Mouse (Mus musculus): ENCODE data around the gene Cpne1. TPM values are rescaled to one million over a fixed set of nuclear protein-coding genes. Genes with fewer than 3 reads are reported as not detected.
A peak's percentile ranks its signal among the peaks of the same experiment; 100 is the strongest.

The Cpne1 gene
- polyA plus RNA-seq, 1 experiment from 2014 or later = 22.1 TPM

- Histone ChIP-seq H3K4me2 (ENCODE audit: low read length) (no peak overlapping the region), H3K9me3 (ENCODE audit: control insufficient read depth, low read length) (no peaks in the 10 kb centered on the region), H3K27ac (replicated peaks in 1 of 2; ENCODE audit: control insufficient read depth in 1 of 2, insufficient read depth in 1 of 2, low read depth in 2 of 2, low read length in 2 of 2) (no peak overlapping the region), H3K4me1 (ENCODE audit: control insufficient read depth in 2 of 2, insufficient read depth in 2 of 2, low read length in 2 of 2) (peaks cover 11 to 19% of the 10 kb centered on the region in 2 experiments; a peak in 3 of 4 replicates), H3K27me3 (ENCODE audit: control insufficient read depth, insufficient read depth, low read length) (no peaks in the 10 kb centered on the region), H3K36me3 (ENCODE audit: control insufficient read depth, insufficient read depth, low read length) (peaks cover 48% of the 10 kb centered on the region), H3K4me3 (ENCODE audit: control insufficient read depth in 1 of 2, insufficient read depth in 1 of 2, low read depth in 1 of 2, low read length in 2 of 2) (no peak overlapping the region), H3K9ac (ENCODE audit: low read length) (no peak overlapping the region)
- 78% methylated on average over 8 of the region's 8 CpGs for WGBS
- ATAC-seq (ENCODE audit: insufficient number of reproducible peaks, insufficient read depth, low FRiP score, low read depth) = no peak
Observed at GRCm38 (mm10) chr2:156079183-156079560, 32.6 kb downstream of the Cpne1 start.

DNA sequence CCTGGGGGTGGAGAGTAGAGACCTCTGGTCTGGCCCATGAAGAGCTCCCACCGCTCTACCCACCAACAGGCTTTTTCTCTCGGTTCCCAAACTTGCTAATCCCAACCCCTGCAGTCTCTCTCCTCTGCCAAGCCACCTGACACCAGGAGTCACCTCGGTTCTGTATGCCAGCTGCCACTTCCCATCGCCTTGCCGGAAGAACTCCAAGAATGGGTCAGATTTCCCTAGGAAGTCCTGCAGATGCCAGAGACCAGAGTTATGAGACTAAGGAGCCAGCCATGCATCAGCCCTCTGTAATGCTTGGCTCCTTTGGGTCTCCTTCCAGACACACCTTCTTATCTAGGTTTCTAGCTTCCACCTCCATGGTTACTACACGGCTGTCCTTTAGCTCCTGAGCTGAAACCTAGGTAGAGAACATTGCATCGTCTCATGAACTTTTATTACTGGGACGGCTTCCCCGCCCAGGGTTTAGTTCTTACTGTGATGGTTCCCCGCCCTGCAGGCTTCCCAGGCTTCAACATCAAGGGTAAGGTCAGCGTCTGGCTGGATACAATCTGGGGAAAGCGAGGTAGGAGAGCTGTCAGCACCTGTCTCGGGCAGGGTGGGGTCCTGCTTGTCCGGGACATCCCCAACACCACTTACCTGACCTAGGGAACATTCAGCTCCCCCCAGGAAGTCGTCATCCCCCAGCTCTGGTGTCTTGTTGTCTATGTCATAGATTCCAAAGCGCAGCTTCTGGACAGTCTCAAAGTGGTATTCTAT lies 33.2 kb downstream of the Cpne1 start:
- Histone ChIP-seq H3K36me3 (ENCODE audit: control insufficient read depth, insufficient read depth, low read length) (peaks cover 54% of the 10 kb centered on the region), H3K4me1 (ENCODE audit: control insufficient read depth in 2 of 2, insufficient read depth in 2 of 2, low read length in 2 of 2) (peaks cover 11 to 19% of the 10 kb centered on the region in 2 experiments; a peak in 3 of 4 replicates), H3K4me3 (ENCODE audit: control insufficient read depth in 1 of 2, insufficient read depth in 1 of 2, low read depth in 1 of 2, low read length in 2 of 2) (no peak overlapping the region), H3K27ac (replicated peaks in 1 of 2; ENCODE audit: control insufficient read depth in 1 of 2, insufficient read depth in 1 of 2, low read depth in 2 of 2, low read length in 2 of 2) (no peak overlapping the region), H3K9me3 (ENCODE audit: control insufficient read depth, low read length) (no peaks in the 10 kb centered on the region), H3K4me2 (ENCODE audit: low read length) (no peak overlapping the region), H3K9ac (ENCODE audit: low read length) (no peak overlapping the region), H3K27me3 (ENCODE audit: control insufficient read depth, insufficient read depth, low read length) (no peaks in the 10 kb centered on the region)
- ATAC-seq (ENCODE audit: insufficient number of reproducible peaks, insufficient read depth, low FRiP score, low read depth) = no peak
- 86% methylated on average over 16 of the region's 16 CpGs for WGBS

- Histone ChIP-seq H3K27me3 (ENCODE audit: control insufficient read depth, insufficient read depth, low read length) (no peaks in the 10 kb centered on the region), H3K27ac (replicated peaks in 1 of 2; ENCODE audit: control insufficient read depth in 1 of 2, insufficient read depth in 1 of 2, low read depth in 2 of 2, low read length in 2 of 2) (no peak overlapping the region), H3K4me2 (ENCODE audit: low read length) (no peak overlapping the region), H3K4me1 (ENCODE audit: control insufficient read depth in 2 of 2, insufficient read depth in 2 of 2, low read length in 2 of 2) (peaks cover 11 to 16% of the 10 kb centered on the region in 2 experiments; a peak in 3 of 4 replicates), H3K36me3 (ENCODE audit: control insufficient read depth, insufficient read depth, low read length) (peaks cover 65% of the 10 kb centered on the region), H3K9ac (ENCODE audit: low read length) (no peak overlapping the region), H3K4me3 (ENCODE audit: control insufficient read depth in 1 of 2, insufficient read depth in 1 of 2, low read depth in 1 of 2, low read length in 2 of 2) (no peak overlapping the region), H3K9me3 (ENCODE audit: control insufficient read depth, low read length) (no peaks in the 10 kb centered on the region)
- WGBS = 85% methylated on average over 7 of the region's 7 CpGs
- no peak for ATAC-seq (ENCODE audit: insufficient number of reproducible peaks, insufficient read depth, low FRiP score, low read depth)
Observed at GRCm38 (mm10) chr2:156077461-156077860, 34.3 kb downstream of the Cpne1 start.

DNA sequence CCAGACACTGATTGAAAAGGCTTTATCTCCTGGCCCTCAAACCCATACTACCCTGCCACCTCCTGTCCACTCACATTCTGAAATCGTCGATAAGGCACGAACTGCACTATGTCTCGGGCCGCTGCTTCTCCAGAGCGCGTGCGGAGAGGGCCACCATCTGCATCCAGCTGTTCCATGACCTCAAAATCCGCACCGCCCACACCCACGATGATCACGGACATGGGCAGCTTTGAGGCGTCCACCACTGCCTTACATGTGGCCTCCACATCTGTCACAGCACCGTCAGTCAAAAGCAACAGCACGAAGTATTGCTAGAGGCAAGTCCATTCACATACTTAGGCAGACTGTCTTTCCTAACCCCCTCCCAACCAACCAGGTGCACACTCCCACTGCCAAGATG lies 38.0 kb downstream of the Cpne1 start:
- H3K36me3 ChIP-seq (ENCODE audit: control insufficient read depth, insufficient read depth, low read length) = peaks cover 97% of the 10 kb centered on the region
- H3K4me3 ChIP-seq (ENCODE audit: control insufficient read depth in 1 of 2, insufficient read depth in 1 of 2, low read depth in 1 of 2, low read length in 2 of 2) = no peak overlapping the region
- 94% methylated on average over 15 of the region's 15 CpGs for WGBS
- no peaks in the 10 kb centered on the region for H3K27me3 ChIP-seq (ENCODE audit: control insufficient read depth, insufficient read depth, low read length)
- no peaks in the 10 kb centered on the region for H3K4me1 ChIP-seq (ENCODE audit: control insufficient read depth in 2 of 2, insufficient read depth in 2 of 2, low read length in 2 of 2)
- no peak for ATAC-seq (ENCODE audit: insufficient number of reproducible peaks, insufficient read depth, low FRiP score, low read depth)
- no peak overlapping the region for H3K9ac ChIP-seq (ENCODE audit: low read length)
- H3K9me3 ChIP-seq (ENCODE audit: control insufficient read depth, low read length) = peaks cover 2% of the 10 kb centered on the region; the same call in 1 of the 2 replicates
- no peak overlapping the region for H3K4me2 ChIP-seq (ENCODE audit: low read length)
- H3K27ac ChIP-seq (replicated peaks in 1 of 2; ENCODE audit: control insufficient read depth in 1 of 2, insufficient read depth in 1 of 2, low read depth in 2 of 2, low read length in 2 of 2) = no peak overlapping the region

DNA sequence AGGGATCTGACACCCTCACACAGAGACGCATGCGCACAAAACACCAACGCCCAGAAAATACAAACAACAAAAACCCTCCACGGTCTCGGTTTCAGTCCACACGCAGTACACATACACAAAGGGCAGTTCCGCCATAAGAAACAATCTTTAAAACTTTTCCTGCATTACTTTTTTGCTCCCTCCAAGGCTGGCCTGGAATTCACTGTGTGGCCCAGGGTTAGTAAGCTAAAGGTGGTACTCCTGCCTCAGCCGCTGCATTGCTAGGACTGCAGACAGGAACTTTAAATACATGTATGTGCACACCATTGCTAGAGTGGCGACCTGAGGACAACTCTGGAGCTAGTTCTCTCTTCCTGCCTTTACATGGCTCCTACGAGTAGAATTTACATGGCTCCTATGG lies 40.5 kb downstream of the Cpne1 start:
- Histone ChIP-seq H3K4me1 (ENCODE audit: control insufficient read depth in 2 of 2, insufficient read depth in 2 of 2, low read length in 2 of 2) (no peaks in the 10 kb centered on the region), H3K9me3 (ENCODE audit: control insufficient read depth, low read length) (peaks cover 3% of the 10 kb centered on the region; the same call in 1 of the 2 replicates), H3K36me3 (ENCODE audit: control insufficient read depth, insufficient read depth, low read length) (peaks cover 75% of the 10 kb centered on the region), H3K27ac (replicated peaks in 1 of 2; ENCODE audit: control insufficient read depth in 1 of 2, insufficient read depth in 1 of 2, low read depth in 2 of 2, low read length in 2 of 2) (no peak overlapping the region), H3K9ac (ENCODE audit: low read length) (no peak overlapping the region), H3K27me3 (ENCODE audit: control insufficient read depth, insufficient read depth, low read length) (no peaks in the 10 kb centered on the region), H3K4me3 (ENCODE audit: control insufficient read depth in 1 of 2, insufficient read depth in 1 of 2, low read depth in 1 of 2, low read length in 2 of 2) (no peak overlapping the region), H3K4me2 (ENCODE audit: low read length) (no peak overlapping the region)
- WGBS = 97% methylated on average over 10 of the region's 10 CpGs
- no peak for ATAC-seq (ENCODE audit: insufficient number of reproducible peaks, insufficient read depth, low FRiP score, low read depth)

DNA sequence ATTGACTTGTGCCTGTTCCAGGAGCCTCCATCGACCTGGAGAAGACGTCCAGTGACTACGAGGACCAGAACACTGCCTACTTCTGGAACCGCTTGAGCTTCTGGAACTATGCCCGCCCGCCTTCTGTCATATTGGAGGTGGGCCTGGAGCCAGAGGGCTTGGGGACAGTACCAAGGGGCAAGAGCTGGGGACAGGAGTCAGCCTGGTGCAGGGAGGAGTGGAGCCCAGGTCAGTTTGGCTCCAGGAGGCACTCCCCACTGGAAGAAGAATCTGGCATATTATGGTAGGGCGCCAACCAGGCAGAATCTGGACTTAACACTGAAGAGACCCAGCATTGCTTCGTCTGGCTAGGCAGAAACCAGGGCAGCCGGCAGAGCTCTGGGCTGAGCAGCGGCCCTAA lies 43.8 kb downstream of the Cpne1 start:
- peaks cover 3% of the 10 kb centered on the region; the same call in 1 of the 2 replicates for H3K9me3 ChIP-seq (ENCODE audit: control insufficient read depth, low read length)
- H3K27me3 ChIP-seq (ENCODE audit: control insufficient read depth, insufficient read depth, low read length) = no peaks in the 10 kb centered on the region
- H3K4me1 ChIP-seq (ENCODE audit: control insufficient read depth in 2 of 2, insufficient read depth in 2 of 2, low read length in 2 of 2) = peaks cover 2 to 6% of the 10 kb centered on the region in 2 experiments; a peak in 3 of 4 replicates
- H3K4me3 ChIP-seq (ENCODE audit: control insufficient read depth in 1 of 2, insufficient read depth in 1 of 2, low read depth in 1 of 2, low read length in 2 of 2) = no peak overlapping the region
- no peak for ATAC-seq (ENCODE audit: insufficient number of reproducible peaks, insufficient read depth, low FRiP score, low read depth)
- no peak overlapping the region for H3K27ac ChIP-seq (replicated peaks in 1 of 2; ENCODE audit: control insufficient read depth in 1 of 2, insufficient read depth in 1 of 2, low read depth in 2 of 2, low read length in 2 of 2)
- 88% methylated on average over 10 of the region's 10 CpGs for WGBS
- no peak overlapping the region for H3K9ac ChIP-seq (ENCODE audit: low read length)
- H3K4me2 ChIP-seq (ENCODE audit: low read length) = no peak overlapping the region
- H3K36me3 ChIP-seq (ENCODE audit: control insufficient read depth, insufficient read depth, low read length) = peaks cover 41% of the 10 kb centered on the region

- Histone ChIP-seq H3K27me3 (ENCODE audit: control insufficient read depth, insufficient read depth, low read length) (no peaks in the 10 kb centered on the region), H3K27ac (replicated peaks in 1 of 2; ENCODE audit: control insufficient read depth in 1 of 2, insufficient read depth in 1 of 2, low read depth in 2 of 2, low read length in 2 of 2) (no peak overlapping the region)
Observed at GRCm38 (mm10) chr2:156066126-156066525, 45.6 kb downstream of the Cpne1 start.

More at GRCm38 (mm10) chr2:156066126-156066525, 45.6 kb downstream of the Cpne1 start:
- peak overlapping the region; percentile 97 for H3K4me2 ChIP-seq (ENCODE audit: low read length)
- peak; percentile 4; the same call in 1 of the 2 replicates for ATAC-seq (ENCODE audit: insufficient number of reproducible peaks, insufficient read depth, low FRiP score, low read depth)
- H3K9me3 ChIP-seq (ENCODE audit: control insufficient read depth, low read length) = peaks cover 3% of the 10 kb centered on the region; the same call in 1 of the 2 replicates
- 37% methylated on average over 10 of the region's 10 CpGs for WGBS
- peak overlapping the region; percentile 78 to 83 for H3K4me3 ChIP-seq (ENCODE audit: control insufficient read depth in 1 of 2, insufficient read depth in 1 of 2, low read depth in 1 of 2, low read length in 2 of 2)
- peaks cover 24% of the 10 kb centered on the region for H3K36me3 ChIP-seq (ENCODE audit: control insufficient read depth, insufficient read depth, low read length)
- H3K4me1 ChIP-seq (ENCODE audit: control insufficient read depth in 2 of 2, insufficient read depth in 2 of 2, low read length in 2 of 2) = peaks cover 2 to 6% of the 10 kb centered on the region in 2 experiments; a peak in 3 of 4 replicates
- peak overlapping the region; percentile 84 for H3K9ac ChIP-seq (ENCODE audit: low read length)

Data from heart, embryonic 14.5 days (tissue).